Comparison of ENCODE assay signal across 8 mouse cellular contexts in genomic region chr7:19517652-19518365, GRCm38 (mm10). TPM values are rescaled to one million over a fixed set of nuclear protein-coding genes. Genes with fewer than 3 reads are reported as not detected.
DNase-seq lines count a peak whose midpoint lies in the region; ATAC-seq and TF ChIP-seq lines count a peak whose summit lies in the region.

Nkpd1 (plus strand) TSS chr7:19517838.

- WGBS in heart, embryonic 14.5 days = 3% methylated on average over 22 of the region's 29 CpGs
- WGBS in embryonic facial prominence, embryonic 12.5 days = 7% methylated on average over 25 of the region's 29 CpGs
- WGBS in neural tube, embryonic 13.5 days = 5% methylated on average over 29 of the region's 29 CpGs

- H3K9me3 ChIP-seq in heart, embryonic 14.5 days (ENCODE audit: control insufficient read depth, low read length) = no peaks in the 10 kb centered on the region
- no peaks in the 10 kb centered on the region for H3K9me3 ChIP-seq in ES-E14 (ENCODE audit: control insufficient read depth, insufficient read depth, low read depth, low read length)
- 0 out of 2 replicates have a peak, but pooled peaks cover 2% of the 10 kb centered on the region for H3K9me3 ChIP-seq in embryonic facial prominence, embryonic 12.5 days
- H3K9me3 ChIP-seq in neural tube, embryonic 13.5 days = no peaks in the 10 kb centered on the region

- DNase-seq in heart, postnatal 14 days = no peak
- no peak for DNase-seq in ES-E14 (ENCODE audit: low read depth, low spot score)
- peak; percentile 34 to 54 for DNase-seq in kidney, postnatal 4 days
- DNase-seq in right cerebral cortex, adult 2 months (ENCODE audit: low spot score in 2 of 2) = no peak

- H3K4me3 ChIP-seq in heart, embryonic 14.5 days (ENCODE audit: control insufficient read depth in 1 of 2, insufficient read depth in 1 of 2, low read depth in 1 of 2, low read length in 2 of 2) = no peak within 1 kb of the TSS
- peak within 1 kb of the TSS in 1 of 2 experiments; percentile 31; a peak in 2 of 4 replicates for H3K4me3 ChIP-seq in ES-E14 (ENCODE audit: insufficient read depth in 1 of 2, low read depth in 1 of 2, low read length in 2 of 2, poor library complexity in 1 of 2, severe bottlenecking in 1 of 2)
- 0 out of 2 replicates have a peak within 1 kb of the TSS, but pooled peaks have one; percentile 14 for H3K4me3 ChIP-seq in embryonic facial prominence, embryonic 12.5 days
- H3K4me3 ChIP-seq in neural tube, embryonic 13.5 days = peak within 1 kb of the TSS; percentile 21

- no peak within 1 kb of the TSS for H3K27ac ChIP-seq in heart, embryonic 14.5 days (replicated peaks in 1 of 2; ENCODE audit: control insufficient read depth in 1 of 2, insufficient read depth in 1 of 2, low read depth in 2 of 2, low read length in 2 of 2)
- H3K27ac ChIP-seq in ES-E14 (ENCODE audit: insufficient read depth, low read depth, low read length, poor library complexity, severe bottlenecking) = no peak within 1 kb of the TSS
- H3K27ac ChIP-seq in embryonic facial prominence, embryonic 12.5 days = no peak within 1 kb of the TSS
- H3K27ac ChIP-seq in neural tube, embryonic 13.5 days (replicated peaks) = no peak within 1 kb of the TSS

- in situ Hi-C loops in ES-E14 (cut with MboI; ENCODE audit: low sequenced_read_pairs in 2 of 2, unreplicated experiment in 2 of 2) = no loop called here

- H3K4me1 ChIP-seq in heart, embryonic 14.5 days (ENCODE audit: control insufficient read depth in 2 of 2, insufficient read depth in 2 of 2, low read length in 2 of 2) = peaks cover 4 to 11% of the 10 kb centered on the region in 2 experiments; a peak in 3 of 4 replicates
- peaks cover 0 to 8% of the 10 kb centered on the region in 2 experiments; a peak in 2 of 4 replicates for H3K4me1 ChIP-seq in ES-E14 (ENCODE audit: control insufficient read depth in 2 of 2, insufficient read depth in 2 of 2, low read length in 2 of 2, poor library complexity in 1 of 2)
- H3K4me1 ChIP-seq in embryonic facial prominence, embryonic 12.5 days = peaks cover 13% of the 10 kb centered on the region
- peaks cover 16% of the 10 kb centered on the region for H3K4me1 ChIP-seq in neural tube, embryonic 13.5 days (replicated peaks)

- peaks cover 57% of the 10 kb centered on the region for H3K27me3 ChIP-seq in heart, embryonic 14.5 days (ENCODE audit: control insufficient read depth, insufficient read depth, low read length)
- peaks cover 65% of the 10 kb centered on the region for H3K27me3 ChIP-seq in embryonic facial prominence, embryonic 12.5 days
- H3K27me3 ChIP-seq in neural tube, embryonic 13.5 days = peaks cover 63% of the 10 kb centered on the region

- H3K36me3 ChIP-seq in heart, embryonic 14.5 days (ENCODE audit: control insufficient read depth, insufficient read depth, low read length) = no peaks in the 10 kb centered on the region
- no peaks in the 10 kb centered on the region for H3K36me3 ChIP-seq in ES-E14 (ENCODE audit: control insufficient read depth, insufficient read depth, low read length, poor library complexity, severe bottlenecking)
- H3K36me3 ChIP-seq in embryonic facial prominence, embryonic 12.5 days = no peaks in the 10 kb centered on the region
- H3K36me3 ChIP-seq in neural tube, embryonic 13.5 days = no peaks in the 10 kb centered on the region

- intact Hi-C loops in heart, postnatal 14 days (cut with DNase I) = loop anchor here (2.0 kb wide), 1 partner anchor 75 kb away; no protein-coding TSS in a partner anchor

- ATAC-seq in heart, embryonic 14.5 days (ENCODE audit: insufficient number of reproducible peaks, insufficient read depth, low FRiP score, low read depth) = no peak
- ATAC-seq in embryonic facial prominence, embryonic 12.5 days (ENCODE audit: insufficient number of reproducible peaks, insufficient read depth, low FRiP score, low TSS enrichment) = no peak
- no peak for ATAC-seq in neural tube, embryonic 13.5 days (ENCODE audit: low read depth)
- no peak for ATAC-seq in activated CD4-positive, CD25-positive, alpha-beta regulatory T cell, adult 4 months

- H3K4me2 ChIP-seq in heart, embryonic 14.5 days (ENCODE audit: low read length) = peak within 1 kb of the TSS; percentile 44
- H3K4me2 ChIP-seq in embryonic facial prominence, embryonic 12.5 days (replicated peaks) = peak within 1 kb of the TSS; percentile 45
- H3K4me2 ChIP-seq in neural tube, embryonic 13.5 days = peak within 1 kb of the TSS; percentile 50

- no peak within 1 kb of the TSS; the same call in 1 of the 2 replicates for H3K9ac ChIP-seq in heart, embryonic 14.5 days (ENCODE audit: low read length)
- H3K9ac ChIP-seq in ES-E14 (ENCODE audit: insufficient read depth, low read depth, low read length, poor library complexity, severe bottlenecking) = 0 out of 2 replicates have a peak within 1 kb of the TSS, but pooled peaks have one; percentile 6
- peak within 1 kb of the TSS; percentile 32; the same call in 1 of the 2 replicates for H3K9ac ChIP-seq in embryonic facial prominence, embryonic 12.5 days
- H3K9ac ChIP-seq in neural tube, embryonic 13.5 days = peak within 1 kb of the TSS; percentile 66

TF ChIP-seq in ES-E14, 5 proteins besides CTCF, POLR2A, EP300 and RAD21:
- TF ChIP-seq CHD2 (IDR thresholded peaks at IDR 0.05; ENCODE audit: low read depth, low read length) (no peak), MAFK (IDR thresholded peaks at IDR 0.05; ENCODE audit: insufficient read depth, low read depth, low read length) (no peak)

RNA-seq across cellular contexts. Expression of gene Nkpd1, which starts in this region (rescaled TPM):
- polyA plus RNA-seq in heart, embryonic 14.5 days (2014; fragmentation: Nextera tagmentation; extraction: Ambion mirVana) = not detected in 2 replicates
- total RNA-seq in heart, postnatal 14 days (2021) = not detected
- total RNA-seq in ES-E14 (2012; rRNA removed) = 0.54 and 0.79 TPM in 2 replicates
- 0.06 TPM in 1 of 2 replicates, not detected in the other for polyA plus RNA-seq in embryonic facial prominence, embryonic 12.5 days (2016; fragmentation: Nextera tagmentation; extraction: Ambion mirVana)
- 0.14 TPM in 1 of 2 replicates, not detected in the other for polyA plus RNA-seq in neural tube, embryonic 13.5 days (2015; fragmentation: Nextera tagmentation; extraction: Ambion mirVana)
- polyA plus RNA-seq in activated CD4-positive, CD25-positive, alpha-beta regulatory T cell, adult 4 months (2017; shearing (Covaris generic)) = not detected

Comparison
In these comparisons a context has a peak if more than half of its experiments do, and no peak if none do; other contexts are left out.
1. H3K4me3 ChIP-seq: peak in embryonic facial prominence, embryonic 12.5 days (single experiment) and neural tube, embryonic 13.5 days (single experiment); none in heart, embryonic 14.5 days (0 of 2).
2. DNase-seq: peak in kidney, postnatal 4 days (2 of 2); none in heart, postnatal 14 days (0 of 2), ES-E14 (single experiment) and right cerebral cortex, adult 2 months (0 of 2).
3. Peak in every context shown above with its lines, with median percentiles within 50 percentile points of each other: H3K4me2 ChIP-seq.